Mouse (Mus musculus) C2C12 (cell line): Measurements from ENCODE around the gene Rnpepl1. TPM values are rescaled to one million over a fixed set of nuclear protein-coding genes. Genes with fewer than 3 reads are reported as not detected.

ENCODE experiments used
- H3K27me3 ChIP-seq: one replicate; pipeline ENCODE4 v1.6.1; 2011; ENCODE audit not compliant: control insufficient read depth, insufficient read depth, insufficient read length
- H3K36me3 ChIP-seq: one replicate; pipeline ENCODE4 v1.6.1; 2011; ENCODE audit not compliant: control insufficient read depth, insufficient read depth
- H3K4me3 ChIP-seq: one replicate; pipeline ENCODE4 v1.5.1; 2011; ENCODE audit warnings: mild to moderate bottlenecking, control low read depth; ENCODE audit not compliant: poor library complexity, insufficient read depth, severe bottlenecking
- H3K79me2 ChIP-seq: one replicate; pipeline ENCODE4 v1.6.1; 2011; ENCODE audit not compliant: control insufficient read depth, insufficient read depth
- H3K79me3 ChIP-seq: one replicate; pipeline ENCODE4 v1.6.1; 2011; ENCODE audit warnings: low read depth, control low read depth
- H3ac ChIP-seq: one replicate; pipeline ENCODE3; 2011; ENCODE audit warnings: low read depth; ENCODE audit not compliant: control insufficient read depth, insufficient read length
- CEBPB ChIP-seq: IDR thresholded peaks from one replicate; pipeline ENCODE4 v1.6.1; 2011; ENCODE audit warnings: low read depth, mild to moderate bottlenecking, control low read depth, moderate library complexity
- CTCF ChIP-seq: IDR thresholded peaks from one replicate; pipeline ENCODE4 v1.5.1; 2011; ENCODE audit not compliant: control insufficient read depth, insufficient read depth, insufficient read length
- FOSL1 ChIP-seq: IDR thresholded peaks from one replicate; pipeline ENCODE4 v1.8.0; 2011; ENCODE audit warnings: mild to moderate bottlenecking, low read length; ENCODE audit not compliant: poor library complexity, insufficient read depth, severe bottlenecking
- MAX ChIP-seq: IDR thresholded peaks from one replicate; pipeline ENCODE4 v1.6.1; 2011; ENCODE audit warnings: mild to moderate bottlenecking, control low read depth
- MYOD1 ChIP-seq: IDR thresholded peaks from one replicate; pipeline ENCODE4 v1.6.1; 2011; ENCODE audit warnings: low read depth; ENCODE audit not compliant: control insufficient read depth, insufficient read length
- MYOG ChIP-seq: IDR thresholded peaks from one replicate; pipeline ENCODE4 v1.6.1; 2011; ENCODE audit not compliant: control insufficient read depth, insufficient read length; ENCODE audit errors: extremely low read depth
- USF1 ChIP-seq: IDR thresholded peaks from one replicate; pipeline ENCODE4 v1.6.1; 2011; ENCODE audit warnings: low read depth, mild to moderate bottlenecking, control low read depth, moderate library complexity
- polyA plus RNA-seq: library from polyadenylated mRNA; unstranded; fragments of >200 nt; fragmentation: generic; extraction: Trizol; gene quantifications from one replicate; pipeline ENCODE4 v1.2.1, GENCODE M21; 2012; ENCODE audit warnings: missing spikeins

The Rnpepl1 gene
- polyA plus RNA-seq, 1 experiment, result 29.9 TPM

- no peak for TF ChIP-seq FOSL1
- TF ChIP-seq MYOD1, result no peak
- TF ChIP-seq USF1, result no peak
- no peak for TF ChIP-seq MYOG
- TF ChIP-seq CTCF, result no peak
- no peak for TF ChIP-seq MAX
- TF ChIP-seq CEBPB, result no peak
- Histone ChIP-seq H3K79me2 (no peaks in the 10 kb centered on the region), H3K36me3 (no peaks in the 10 kb centered on the region), H3K4me3 (no peak overlapping the region), H3ac (no peak overlapping the region), H3K27me3 (peaks cover 39% of the 10 kb centered on the region), H3K79me3 (no peaks in the 10 kb centered on the region)
These were observed 30.5 kb upstream of the Rnpepl1 start for GRCm38 (mm10) chr1:92880101-92880500.

- H3K79me3 ChIP-seq, result no peaks in the 10 kb centered on the region
- peaks cover 39% of the 10 kb centered on the region for H3K27me3 ChIP-seq
- no peak overlapping the region for H3ac ChIP-seq
- H3K79me2 ChIP-seq, result no peaks in the 10 kb centered on the region
- no peaks in the 10 kb centered on the region for H3K36me3 ChIP-seq
- H3K4me3 ChIP-seq, result no peak overlapping the region
- TF ChIP-seq CTCF (no peak), CEBPB (no peak)
These were observed 28.6 kb upstream of the Rnpepl1 start for GRCm38 (mm10) chr1:92881982-92882381.

- Histone ChIP-seq H3K27me3 (peaks cover 20% of the 10 kb centered on the region), H3K4me3 (no peak overlapping the region), H3ac (no peak overlapping the region), H3K79me2 (no peaks in the 10 kb centered on the region), H3K36me3 (no peaks in the 10 kb centered on the region), H3K79me3 (no peaks in the 10 kb centered on the region)
- TF ChIP-seq CEBPB (no peak), CTCF (no peak), USF1 (no peak), FOSL1 (no peak), MYOD1 (no peak), MYOG (no peak), MAX (no peak)
These were observed 21.5 kb upstream of the Rnpepl1 start for GRCm38 (mm10) chr1:92888901-92889655.

GRCm38 (mm10) chr1:92892791-92893190 lies 17.8 kb upstream of the Rnpepl1 start:
- Histone ChIP-seq H3K4me3 (no peak overlapping the region), H3K79me2 (no peaks in the 10 kb centered on the region), H3K27me3 (no peaks in the 10 kb centered on the region), H3ac (no peak overlapping the region), H3K36me3 (no peaks in the 10 kb centered on the region), H3K79me3 (no peaks in the 10 kb centered on the region)
- TF ChIP-seq USF1 (no peak), FOSL1 (no peak), MAX (no peak), CEBPB (no peak), MYOD1 (no peak), MYOG (no peak), CTCF (no peak)

GRCm38 (mm10) chr1:92893896-92894295 lies 16.7 kb upstream of the Rnpepl1 start:
- Histone ChIP-seq H3K4me3 (no peak overlapping the region), H3K79me3 (no peaks in the 10 kb centered on the region), H3K27me3 (no peaks in the 10 kb centered on the region), H3ac (no peak overlapping the region), H3K36me3 (no peaks in the 10 kb centered on the region), H3K79me2 (no peaks in the 10 kb centered on the region)
- no peak for TF ChIP-seq CEBPB

- no peaks in the 10 kb centered on the region for H3K27me3 ChIP-seq
These were observed 15.5 kb upstream of the Rnpepl1 start for GRCm38 (mm10) chr1:92895089-92895488.

More at GRCm38 (mm10) chr1:92895089-92895488, 15.5 kb upstream of the Rnpepl1 start:
- H3K79me2 ChIP-seq, result no peaks in the 10 kb centered on the region
- no peak overlapping the region for H3ac ChIP-seq
- H3K4me3 ChIP-seq, result no peak overlapping the region
- no peaks in the 10 kb centered on the region for H3K36me3 ChIP-seq
- no peaks in the 10 kb centered on the region for H3K79me3 ChIP-seq
- TF ChIP-seq MYOD1 (no peak), FOSL1 (no peak), CEBPB (no peak), CTCF (peak; percentile 91), MAX (no peak)
